Mouse (Mus musculus): ENCODE results near the gene Cdc42. TPM values are rescaled to one million over a fixed set of nuclear protein-coding genes. Genes with fewer than 3 reads are reported as not detected.

Cdc42 gene
- polyA plus RNA-seq, 1 experiment from 2014 or later: 632 TPM

GRCm38 (mm10) chr4:137365356-137366062 is 8.0 kb upstream of the Cdc42 start:
- no peak overlapping the region for H3K4me3 ChIP-seq (ENCODE audit: low read depth, low read length)
- no peak overlapping the region for H3K27ac ChIP-seq (ENCODE audit: low read depth)
- no peak overlapping the region for H3K4me2 ChIP-seq (ENCODE audit: low read length)
- no peak for DNase-seq (ENCODE audit: low spot score)
- no peaks in the 10 kb centered on the region for H3K9me3 ChIP-seq (ENCODE audit: control insufficient read depth, low read length)
- peaks cover 20% of the 10 kb centered on the region for H3K4me1 ChIP-seq (replicated peaks; ENCODE audit: control insufficient read depth, insufficient read depth, low read length)
- H3K9ac ChIP-seq (ENCODE audit: low read length): no peak overlapping the region
- H3K27me3 ChIP-seq (replicated peaks; ENCODE audit: control insufficient read depth, insufficient read depth, low read length): no peaks in the 10 kb centered on the region
- 83% methylated on average over 19 of the region's 19 CpGs for WGBS
- H3K36me3 ChIP-seq (ENCODE audit: control insufficient read depth, insufficient read depth, low read length): no peaks in the 10 kb centered on the region
- no peak for ATAC-seq (replicated peaks; ENCODE audit: low FRiP score, low TSS enrichment, low read depth)

GRCm38 (mm10) chr4:137364826-137365225 is 7.3 kb upstream of the Cdc42 start:
- ATAC-seq (replicated peaks; ENCODE audit: low FRiP score, low TSS enrichment, low read depth) (no peak), DNase-seq (ENCODE audit: low spot score) (no peak)
- Histone ChIP-seq H3K4me1 (replicated peaks; ENCODE audit: control insufficient read depth, insufficient read depth, low read length) (peaks cover 13% of the 10 kb centered on the region), H3K4me3 (ENCODE audit: low read depth, low read length) (no peak overlapping the region), H3K9ac (ENCODE audit: low read length) (no peak overlapping the region), H3K4me2 (ENCODE audit: low read length) (no peak overlapping the region), H3K36me3 (ENCODE audit: control insufficient read depth, insufficient read depth, low read length) (no peaks in the 10 kb centered on the region), H3K9me3 (ENCODE audit: control insufficient read depth, low read length) (no peaks in the 10 kb centered on the region), H3K27ac (ENCODE audit: low read depth) (no peak overlapping the region), H3K27me3 (replicated peaks; ENCODE audit: control insufficient read depth, insufficient read depth, low read length) (no peaks in the 10 kb centered on the region)
- WGBS: 85% methylated on average over 6 of the region's 6 CpGs

GRCm38 (mm10) chr4:137360996-137361395 is 3.5 kb upstream of the Cdc42 start:
- 76% methylated on average over 3 of the region's 3 CpGs for WGBS
- ATAC-seq (replicated peaks; ENCODE audit: low FRiP score, low TSS enrichment, low read depth): no peak
- Histone ChIP-seq H3K4me1 (replicated peaks; ENCODE audit: control insufficient read depth, insufficient read depth, low read length) (peaks cover under 1% of the 10 kb centered on the region), H3K4me3 (ENCODE audit: low read depth, low read length) (no peak overlapping the region), H3K27ac (ENCODE audit: low read depth) (no peak overlapping the region), H3K36me3 (ENCODE audit: control insufficient read depth, insufficient read depth, low read length) (no peaks in the 10 kb centered on the region), H3K4me2 (ENCODE audit: low read length) (no peak overlapping the region), H3K9me3 (ENCODE audit: control insufficient read depth, low read length) (no peaks in the 10 kb centered on the region), H3K27me3 (replicated peaks; ENCODE audit: control insufficient read depth, insufficient read depth, low read length) (no peaks in the 10 kb centered on the region), H3K9ac (ENCODE audit: low read length) (no peak overlapping the region)
- no peak for DNase-seq (ENCODE audit: low spot score)

GRCm38 (mm10) chr4:137358291-137359002 is 927 bp upstream of the Cdc42 start:
- H3K9ac ChIP-seq (ENCODE audit: low read length): no peak overlapping the region
- H3K27ac ChIP-seq (ENCODE audit: low read depth): no peak overlapping the region
- H3K27me3 ChIP-seq (replicated peaks; ENCODE audit: control insufficient read depth, insufficient read depth, low read length): no peaks in the 10 kb centered on the region
- ATAC-seq (replicated peaks; ENCODE audit: low FRiP score, low TSS enrichment, low read depth) (no peak), DNase-seq (ENCODE audit: low spot score) (no peak)
- no peaks in the 10 kb centered on the region for H3K9me3 ChIP-seq (ENCODE audit: control insufficient read depth, low read length)
- H3K36me3 ChIP-seq (ENCODE audit: control insufficient read depth, insufficient read depth, low read length): no peaks in the 10 kb centered on the region
- H3K4me2 ChIP-seq (ENCODE audit: low read length): no peak overlapping the region
- WGBS: 51% methylated on average over 14 of the region's 14 CpGs
- peaks cover 20% of the 10 kb centered on the region for H3K4me1 ChIP-seq (replicated peaks; ENCODE audit: control insufficient read depth, insufficient read depth, low read length)
- no peak overlapping the region for H3K4me3 ChIP-seq (ENCODE audit: low read depth, low read length)

GRCm38 (mm10) chr4:137356674-137357510 is 628 bp downstream of the Cdc42 start:
- Histone ChIP-seq H3K4me3 (ENCODE audit: low read depth, low read length) (peak overlapping the region; percentile 67), H3K27ac (ENCODE audit: low read depth) (peak overlapping the region; percentile 97), H3K36me3 (ENCODE audit: control insufficient read depth, insufficient read depth, low read length) (no peaks in the 10 kb centered on the region), H3K4me1 (replicated peaks; ENCODE audit: control insufficient read depth, insufficient read depth, low read length) (peaks cover 24% of the 10 kb centered on the region), H3K9ac (ENCODE audit: low read length) (peak overlapping the region; percentile 100), H3K9me3 (ENCODE audit: control insufficient read depth, low read length) (no peaks in the 10 kb centered on the region), H3K4me2 (ENCODE audit: low read length) (peak overlapping the region; percentile 96), H3K27me3 (replicated peaks; ENCODE audit: control insufficient read depth, insufficient read depth, low read length) (no peaks in the 10 kb centered on the region)
- WGBS: 0% methylated on average over 44 of the region's 90 CpGs
- DNase-seq (ENCODE audit: low spot score): peak; percentile 86
- ATAC-seq (replicated peaks; ENCODE audit: low FRiP score, low TSS enrichment, low read depth): peak; percentile 82

- DNase-seq (ENCODE audit: low spot score): no peak
- no peak overlapping the region for H3K27ac ChIP-seq (ENCODE audit: low read depth)
- peaks cover 20% of the 10 kb centered on the region for H3K4me1 ChIP-seq (replicated peaks; ENCODE audit: control insufficient read depth, insufficient read depth, low read length)
- H3K4me2 ChIP-seq (ENCODE audit: low read length): no peak overlapping the region
- H3K4me3 ChIP-seq (ENCODE audit: low read depth, low read length): no peak overlapping the region
- peaks cover 24% of the 10 kb centered on the region; the same call in 1 of the 2 replicates for H3K36me3 ChIP-seq (ENCODE audit: control insufficient read depth, insufficient read depth, low read length)
- no peak for ATAC-seq (replicated peaks; ENCODE audit: low FRiP score, low TSS enrichment, low read depth)
- H3K27me3 ChIP-seq (replicated peaks; ENCODE audit: control insufficient read depth, insufficient read depth, low read length): no peaks in the 10 kb centered on the region
- no peaks in the 10 kb centered on the region for H3K9me3 ChIP-seq (ENCODE audit: control insufficient read depth, low read length)
- H3K9ac ChIP-seq (ENCODE audit: low read length): no peak overlapping the region
Observed at GRCm38 (mm10) chr4:137350627-137351026, 6.9 kb downstream of the Cdc42 start.

GRCm38 (mm10) chr4:137345790-137346189 is 11.7 kb downstream of the Cdc42 start:
- ATAC-seq (replicated peaks; ENCODE audit: low FRiP score, low TSS enrichment, low read depth): no peak
- WGBS: 88% methylated on average over 1 of the region's 1 CpGs

GRCm38 (mm10) chr4:137345112-137345511 is 12.4 kb downstream of the Cdc42 start:
- Histone ChIP-seq H3K27ac (ENCODE audit: low read depth) (no peak overlapping the region), H3K36me3 (ENCODE audit: control insufficient read depth, insufficient read depth, low read length) (peaks cover 36% of the 10 kb centered on the region), H3K4me2 (ENCODE audit: low read length) (no peak overlapping the region), H3K4me1 (replicated peaks; ENCODE audit: control insufficient read depth, insufficient read depth, low read length) (no peaks in the 10 kb centered on the region; the same call in 1 of the 2 replicates), H3K4me3 (ENCODE audit: low read depth, low read length) (no peak overlapping the region), H3K9ac (ENCODE audit: low read length) (no peak overlapping the region), H3K27me3 (replicated peaks; ENCODE audit: control insufficient read depth, insufficient read depth, low read length) (no peaks in the 10 kb centered on the region), H3K9me3 (ENCODE audit: control insufficient read depth, low read length) (no peaks in the 10 kb centered on the region)
- no peak for DNase-seq (ENCODE audit: low spot score)
- ATAC-seq (replicated peaks; ENCODE audit: low FRiP score, low TSS enrichment, low read depth): no peak
- 88% methylated on average over 2 of the region's 2 CpGs for WGBS

More at GRCm38 (mm10) chr4:137345790-137346189, 11.7 kb downstream of the Cdc42 start:
- Histone ChIP-seq H3K9me3 (ENCODE audit: control insufficient read depth, low read length) (no peaks in the 10 kb centered on the region), H3K4me3 (ENCODE audit: low read depth, low read length) (no peak overlapping the region), H3K36me3 (ENCODE audit: control insufficient read depth, insufficient read depth, low read length) (peaks cover 36% of the 10 kb centered on the region), H3K4me1 (replicated peaks; ENCODE audit: control insufficient read depth, insufficient read depth, low read length) (no peaks in the 10 kb centered on the region; the same call in 1 of the 2 replicates), H3K27me3 (replicated peaks; ENCODE audit: control insufficient read depth, insufficient read depth, low read length) (no peaks in the 10 kb centered on the region), H3K9ac (ENCODE audit: low read length) (no peak overlapping the region), H3K27ac (ENCODE audit: low read depth) (no peak overlapping the region), H3K4me2 (ENCODE audit: low read length) (no peak overlapping the region)
- DNase-seq (ENCODE audit: low spot score): no peak

All from intestine, embryonic 14.5 days (tissue).